Mouse (Mus musculus) E14TG2a.4 (cell line): ENCODE measurements around the gene Bmpr2.

Experiments
- CTCF ChIP-seq: conservative IDR thresholded peaks from 2 replicates; pipeline ENCODE4 v1.5.1; 2014; ENCODE audit warnings: low read length
- NANOG ChIP-seq: IDR thresholded peaks from 2 replicates; pipeline ENCODE4 v1.6.1; 2014; ENCODE audit warnings: borderline replicate concordance, low read length, mixed read lengths
- POU5F1 ChIP-seq: IDR thresholded peaks from 2 replicates; pipeline ENCODE4 v1.6.1; 2014; ENCODE audit warnings: low read length, borderline replicate concordance

DNA sequence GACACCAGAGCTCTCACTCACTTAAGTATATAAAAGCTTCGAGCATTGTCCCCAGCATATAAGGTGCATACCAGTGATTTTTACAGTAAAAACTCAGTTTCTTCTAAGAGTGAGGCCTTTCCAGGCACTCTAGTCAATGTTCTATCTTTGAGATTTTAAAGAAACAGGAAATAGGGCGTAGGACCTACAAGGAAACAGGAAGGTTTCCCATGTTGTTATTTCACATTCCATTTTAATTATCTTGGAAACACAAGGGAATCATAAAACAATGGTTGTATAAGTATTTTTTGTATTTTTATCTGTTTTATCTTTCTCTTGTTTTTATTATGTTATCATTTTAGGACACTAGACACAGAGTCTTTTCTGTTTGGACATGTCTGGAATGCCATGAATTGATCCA, 34.7 kb downstream of the Bmpr2 start:
- TF ChIP-seq CTCF, result no peak
- TF ChIP-seq NANOG, result no peak
- no peak for TF ChIP-seq POU5F1
